Mouse (Mus musculus) liver, postnatal 0 days (tissue): Measurements from ENCODE around the gene Cars2. TPM values are rescaled to one million over a fixed set of nuclear protein-coding genes. Genes with fewer than 3 reads are reported as not detected.

Experiments
- ATAC-seq: fragments of 200-750 bp; cut with Nextera tagmentation; 2 replicates; pipeline ENCODE4 v1.8.0; 2017; ENCODE audit warnings: mild to moderate bottlenecking, moderate library complexity
- DNase-seq: peaks from one replicate; pipeline ENCODE4 v3.0.0-alpha.2; 2016
- H3K27ac ChIP-seq: fragments of 300-500 bp; sonication (generic); 2 replicates; pipeline ENCODE4 v1.5.1; 2014; ENCODE audit warnings: antibody characterized with exemption, moderate library complexity, mild to moderate bottlenecking, low read depth
- H3K27me3 ChIP-seq: fragments of 300-500 bp; sonication (generic); 2 replicates; pipeline ENCODE4 v1.6.1; 2014; ENCODE audit warnings: low read length, control low read depth, mixed read lengths; ENCODE audit not compliant: insufficient read depth
- H3K36me3 ChIP-seq: fragments of 300-500 bp; sonication (generic); replicated peaks from 2 replicates; pipeline ENCODE4 v1.6.1; 2014; ENCODE audit warnings: mild to moderate bottlenecking, control low read depth, low read length, moderate library complexity, mixed read lengths; ENCODE audit not compliant: insufficient read depth
- H3K4me1 ChIP-seq: fragments of 300-500 bp; sonication (generic); 2 replicates; pipeline ENCODE4 v1.6.1; 2014; ENCODE audit warnings: antibody characterized with exemption, mild to moderate bottlenecking, control low read depth; ENCODE audit not compliant: insufficient read depth
- H3K4me2 ChIP-seq: fragments of 300-500 bp; sonication (generic); 2 replicates; pipeline ENCODE4 v1.6.1; 2014; ENCODE audit warnings: low read depth, mild to moderate bottlenecking, low read length, moderate library complexity, mixed read lengths
- H3K4me3 ChIP-seq: fragments of 300-500 bp; sonication (generic); 2 replicates; pipeline ENCODE4 v1.5.1; 2014; ENCODE audit warnings: low read depth, low read length
- H3K9ac ChIP-seq: fragments of 300-500 bp; sonication (generic); replicated peaks from 2 replicates; pipeline ENCODE4 v1.6.1; 2014; ENCODE audit warnings: mild to moderate bottlenecking, moderate library complexity
- H3K9me3 ChIP-seq: fragments of 300-500 bp; sonication (generic); 2 replicates; pipeline ENCODE4 v1.6.1; 2016; ENCODE audit warnings: mild to moderate bottlenecking, control low read depth, low read length, mixed read lengths
- CTCF ChIP-seq: sonication (generic); IDR thresholded peaks from 2 replicates; pipeline ENCODE4 v1.5.1; 2016; ENCODE audit warnings: antibody characterized with exemption, low read depth
- EP300 ChIP-seq: IDR thresholded peaks from 2 replicates; pipeline ENCODE4 v1.6.1; 2016; ENCODE audit warnings: antibody characterized with exemption, low read depth, mild to moderate bottlenecking
- WGBS: fragments of 180-500 bp; shearing (Covaris S2); extraction: QIAGEN DNeasy Blood & Tissue Kit; methylation state at CpG from one replicate; pipeline ENCODE4 v1.1.7; 2014; ENCODE audit not compliant: insufficient replicate concordance; 5-methylcytosine and 5-hydroxymethylcytosine counted together
- polyA plus RNA-seq: library from polyadenylated mRNA; unstranded; fragments of >200 nt; fragmentation: Nextera tagmentation; extraction: Ambion mirVana; gene quantifications from 2 replicates; pipeline ENCODE4 v1.2.1, GENCODE M21; 2015

Cars2 gene
- polyA plus RNA-seq, 1 experiment from 2014 or later: 8.4 TPM

DNA sequence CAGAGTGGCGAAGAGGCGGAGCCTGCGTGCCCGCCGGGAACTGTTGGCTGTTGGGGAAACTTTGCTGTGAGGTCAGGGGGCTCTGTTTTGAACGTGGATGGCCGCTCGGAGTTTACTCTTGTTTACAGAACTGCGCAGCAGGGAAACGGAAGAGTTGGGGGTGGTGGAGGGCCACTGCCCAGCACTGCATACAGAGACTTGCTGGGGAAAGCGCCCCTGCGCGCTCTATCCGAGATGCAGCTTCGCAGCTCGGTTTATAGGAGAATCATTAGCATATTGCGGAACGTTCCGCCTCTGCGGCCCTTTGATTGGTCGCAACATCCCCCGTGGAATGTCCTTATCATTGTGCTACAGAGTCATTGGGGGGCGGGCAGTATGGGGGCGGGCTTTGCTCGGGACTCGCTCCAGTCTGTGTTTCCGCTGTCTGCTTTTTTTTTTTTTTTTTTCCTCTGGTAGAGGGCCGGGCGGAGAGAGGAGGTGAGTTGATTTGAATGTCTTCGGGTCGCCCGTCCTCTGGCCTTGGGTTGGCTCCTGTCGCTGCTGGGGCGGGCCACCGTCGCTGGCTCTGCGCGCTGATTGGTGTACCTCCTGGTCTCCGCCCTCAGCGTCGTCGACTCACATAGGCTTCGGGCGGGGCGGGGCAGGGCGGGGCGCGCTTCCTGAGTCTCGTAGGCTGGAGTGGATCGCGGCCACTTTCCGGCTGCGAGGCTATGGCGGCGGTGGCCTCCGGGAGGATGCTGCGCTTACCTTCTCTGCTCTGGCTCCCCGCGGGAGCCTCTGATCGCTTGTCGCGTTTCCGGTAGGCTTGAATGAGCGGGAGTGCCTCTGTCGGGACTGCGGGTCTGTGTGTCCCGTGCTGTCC, 7.4 kb upstream of the Cars2 start:
- 2% methylated on average over 58 of the region's 67 CpGs for WGBS
- Histone ChIP-seq H3K27me3 (no peaks in the 10 kb centered on the region), H3K4me1 (peaks cover 19% of the 10 kb centered on the region), H3K9ac (peak overlapping the region; percentile 96), H3K9me3 (no peaks in the 10 kb centered on the region), H3K4me3 (peak overlapping the region; percentile 94), H3K4me2 (peak overlapping the region; percentile 97), H3K36me3 (peaks cover 15% of the 10 kb centered on the region), H3K27ac (peak overlapping the region; percentile 99)
- TF ChIP-seq EP300 (peak; percentile 63), CTCF (no peak)
- peak; percentile 79 for ATAC-seq
- DNase-seq: peak; percentile 99

DNA sequence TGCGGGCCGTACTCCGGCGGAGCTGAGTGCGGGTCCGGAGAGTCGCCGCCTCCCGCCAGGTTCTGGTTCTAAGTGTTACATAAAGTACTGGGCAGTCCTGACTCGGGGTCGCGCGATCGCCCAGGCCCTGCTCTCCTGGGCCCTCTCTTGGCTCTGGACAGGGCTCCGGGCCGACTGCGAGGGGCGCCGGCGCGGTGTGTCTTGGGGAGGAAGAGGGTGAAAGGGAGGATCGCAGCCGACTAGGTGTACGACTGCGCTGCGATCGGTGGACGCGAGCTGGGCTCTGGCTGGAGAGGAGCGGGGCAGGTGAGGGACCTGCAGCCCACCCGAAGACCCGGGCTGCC, 6.8 kb upstream of the Cars2 start:
- TF ChIP-seq EP300: no peak
- TF ChIP-seq CTCF: no peak
- 0% methylated on average over 28 of the region's 32 CpGs for WGBS
- Histone ChIP-seq H3K4me2 (peak overlapping the region; percentile 97), H3K9ac (peak overlapping the region; percentile 96), H3K9me3 (no peaks in the 10 kb centered on the region), H3K36me3 (peaks cover 15% of the 10 kb centered on the region), H3K4me1 (peaks cover 19% of the 10 kb centered on the region), H3K27me3 (no peaks in the 10 kb centered on the region), H3K27ac (peak overlapping the region; percentile 99), H3K4me3 (peak overlapping the region; percentile 94)
- DNase-seq (no peak), ATAC-seq (no peak; the same call in 1 of the 2 replicates)

DNA sequence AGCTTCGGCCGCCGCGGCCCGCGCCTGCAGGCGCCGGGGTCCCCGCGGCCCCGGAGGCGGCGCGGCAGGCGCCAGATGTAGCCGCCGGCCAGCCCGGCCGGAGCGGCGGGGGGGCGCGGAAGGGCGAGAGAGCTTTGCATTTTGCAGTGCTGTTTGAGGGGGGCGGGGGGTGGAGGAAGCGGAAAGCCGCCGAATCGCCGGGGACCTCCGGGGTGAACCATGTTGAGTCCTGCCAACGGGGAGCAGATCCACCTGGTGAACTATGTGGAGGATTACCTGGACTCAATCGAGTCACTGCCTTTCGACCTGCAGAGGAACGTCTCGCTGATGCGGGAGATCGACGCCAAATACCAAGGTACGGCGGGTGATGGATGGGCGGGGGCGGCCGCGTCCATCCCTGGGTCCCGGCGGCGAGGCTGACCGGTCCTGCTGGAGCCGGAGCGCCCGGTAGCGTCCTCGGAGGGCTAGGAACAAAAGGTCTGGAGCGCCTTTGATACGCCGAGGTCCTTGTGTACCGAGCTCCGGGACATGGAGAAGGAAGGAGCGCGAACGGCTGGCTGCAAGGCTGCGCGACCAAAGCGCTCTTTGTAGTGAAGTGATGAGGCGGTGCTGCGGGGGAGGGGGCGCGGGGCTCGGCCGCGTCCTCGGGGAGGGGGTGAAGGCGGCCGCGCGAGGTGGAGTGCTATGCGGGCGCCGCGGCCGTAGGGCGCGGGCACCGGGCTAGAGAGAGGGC, 6.3 kb upstream of the Cars2 start:
- Histone ChIP-seq H3K4me3 (peak overlapping the region; percentile 94), H3K9me3 (no peaks in the 10 kb centered on the region), H3K4me2 (peak overlapping the region; percentile 97), H3K27me3 (no peaks in the 10 kb centered on the region), H3K27ac (peak overlapping the region; percentile 99), H3K4me1 (peaks cover 19% of the 10 kb centered on the region), H3K36me3 (peaks cover 12% of the 10 kb centered on the region), H3K9ac (peak overlapping the region; percentile 96)
- ATAC-seq: no peak
- TF ChIP-seq EP300: no peak
- no peak for TF ChIP-seq CTCF
- peak; percentile 65 for DNase-seq
- WGBS: 2% methylated on average over 70 of the region's 85 CpGs

DNA sequence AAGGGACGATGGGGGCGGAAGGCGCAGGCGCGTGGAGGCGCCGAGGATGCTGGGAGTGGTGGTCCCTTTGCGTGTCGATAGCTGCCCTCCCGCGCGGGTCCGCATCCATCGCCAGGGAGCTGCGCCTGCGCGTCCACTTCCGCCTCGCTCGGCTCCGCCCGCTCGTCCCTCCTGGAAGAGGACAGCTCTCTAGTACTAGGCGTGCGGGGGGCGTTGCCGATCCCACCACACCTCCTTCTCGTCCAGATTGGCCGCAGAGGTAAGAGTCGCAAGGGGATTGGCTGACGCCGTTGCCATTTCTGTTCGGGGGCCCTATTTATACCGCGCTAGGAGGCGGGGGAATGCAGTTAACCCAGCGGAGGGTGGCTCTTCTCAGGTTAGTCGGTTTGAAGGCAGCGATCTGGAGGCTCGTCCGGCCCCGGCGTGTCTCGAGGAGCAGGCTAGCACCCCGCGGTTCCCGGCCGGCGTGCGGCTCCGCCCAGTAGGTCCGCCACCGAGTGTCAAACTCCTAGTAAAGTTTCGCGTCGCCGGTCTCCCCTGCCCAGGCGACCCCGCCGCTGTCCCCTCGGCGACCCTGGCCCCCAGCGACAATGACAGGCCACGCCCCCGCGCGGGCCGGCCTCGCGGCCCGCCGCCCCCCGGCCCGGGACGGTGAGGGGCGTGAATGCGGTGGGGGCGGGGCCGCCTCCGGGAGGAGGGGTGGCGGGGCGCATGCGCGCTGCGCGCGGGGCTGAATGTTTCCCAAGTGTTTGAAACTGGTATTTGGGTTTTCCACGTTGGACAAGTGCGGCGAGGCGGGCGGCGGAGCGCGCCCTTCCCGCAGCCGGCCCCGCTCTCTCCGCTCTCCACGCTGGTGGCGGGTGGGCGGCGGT, 5.4 kb upstream of the Cars2 start:
- H3K9ac ChIP-seq: peak overlapping the region; percentile 96
- H3K4me2 ChIP-seq: peak overlapping the region; percentile 97
- under 1% methylated on average over 98 of the region's 103 CpGs for WGBS
- H3K27me3 ChIP-seq: no peaks in the 10 kb centered on the region
- H3K9me3 ChIP-seq: no peaks in the 10 kb centered on the region
- no peak for TF ChIP-seq CTCF
- TF ChIP-seq EP300: no peak; the same call in 1 of the 2 replicates
- peaks cover 22% of the 10 kb centered on the region for H3K4me1 ChIP-seq
- peak; percentile 76 for ATAC-seq
- H3K27ac ChIP-seq: peak overlapping the region; percentile 99
- peak overlapping the region; percentile 94 for H3K4me3 ChIP-seq
- H3K36me3 ChIP-seq: peaks cover 4% of the 10 kb centered on the region; the same call in 1 of the 2 replicates
- DNase-seq: peak; percentile 98

DNA sequence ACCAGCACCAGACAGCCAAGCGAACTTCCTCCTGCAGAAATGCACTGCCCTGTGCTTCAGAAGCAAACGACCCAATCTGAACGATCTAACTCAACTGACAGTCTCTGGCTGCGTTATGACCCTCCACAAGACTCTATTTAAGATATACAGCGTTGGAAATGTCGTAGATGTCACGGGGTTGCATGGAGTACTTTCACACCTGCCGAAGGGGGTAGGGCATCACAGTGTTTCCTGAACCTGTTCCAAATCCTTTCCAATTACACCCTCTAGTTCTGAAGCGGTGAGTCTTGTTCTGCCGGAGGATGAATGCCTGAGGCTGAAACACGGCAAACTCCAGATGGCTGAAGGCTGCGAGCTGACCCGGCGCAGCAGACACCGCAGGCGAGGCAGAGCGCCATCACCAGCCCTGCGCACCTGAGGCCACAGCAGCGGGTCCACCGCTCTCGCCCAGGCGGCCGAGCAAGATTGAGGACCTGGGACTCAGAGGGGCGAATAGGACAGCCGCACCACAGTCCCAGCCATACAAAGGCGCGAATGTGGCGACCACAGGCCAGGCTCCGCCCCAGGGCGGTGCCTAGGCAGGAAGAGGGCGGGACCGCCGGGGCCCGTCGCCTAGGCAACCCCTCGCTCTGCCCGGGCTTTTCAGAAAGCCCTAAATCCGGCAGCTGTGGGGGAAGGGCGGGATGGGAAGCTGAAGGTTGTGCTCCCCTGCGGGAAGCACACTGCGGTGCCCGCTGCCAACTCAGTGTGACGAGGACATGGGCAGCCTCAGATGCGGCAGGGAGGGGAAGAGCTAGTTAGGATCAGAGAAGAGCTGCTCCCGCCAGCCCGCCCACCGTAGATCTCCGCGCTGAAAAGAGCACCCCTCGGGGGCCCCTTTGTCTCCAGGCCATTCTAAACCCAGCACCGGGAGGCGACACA, 4.5 kb upstream of the Cars2 start, which contains the start of gene Ing1:
Ing1 (plus strand) TSS at position 773 of the 921 bp plus-strand sequence.
- H3K27ac ChIP-seq: peak within 1 kb of the TSS; percentile 99
- no peaks in the 10 kb centered on the region for H3K9me3 ChIP-seq
- DNase-seq: peak; percentile 96
- peak within 1 kb of the TSS; percentile 94 for H3K4me3 ChIP-seq
- 1% methylated on average over 52 of the region's 52 CpGs for WGBS
- H3K9ac ChIP-seq: peak within 1 kb of the TSS; percentile 96
- peak within 1 kb of the TSS; percentile 97 for H3K4me2 ChIP-seq
- peaks cover 25% of the 10 kb centered on the region for H3K4me1 ChIP-seq
- H3K36me3 ChIP-seq: no peaks in the 10 kb centered on the region
- H3K27me3 ChIP-seq: no peaks in the 10 kb centered on the region
- TF ChIP-seq EP300 (peak; percentile 6; the same call in 1 of the 2 replicates), CTCF (no peak)
- ATAC-seq: peak; percentile 60
